Mouse (Mus musculus) testis, adult 2 months (tissue): Measurements from ENCODE around the gene Oaz1. TPM values are rescaled to one million over a fixed set of nuclear protein-coding genes. Genes with fewer than 3 reads are reported as not detected.
A peak's percentile ranks its signal among the peaks of the same experiment; 100 is the strongest.

Experiments used
- H3K27ac ChIP-seq: fragments of 200-500 bp; 2 replicates; pipeline ENCODE4 v1.5.1; 2012; ENCODE audit warnings: low read depth, low read length; ENCODE audit not compliant: control insufficient read depth, insufficient read depth
- H3K27me3 ChIP-seq: fragments of 200-500 bp; 2 replicates; pipeline ENCODE4 v1.6.1; 2012; ENCODE audit warnings: mild to moderate bottlenecking, low read length, moderate library complexity; ENCODE audit not compliant: control insufficient read depth, insufficient read depth
- H3K36me3 ChIP-seq: fragments of 200-500 bp; 2 replicates; pipeline ENCODE4 v1.6.1; 2012; ENCODE audit warnings: mild to moderate bottlenecking, low read length; ENCODE audit not compliant: control insufficient read depth, insufficient read depth
- H3K4me1 ChIP-seq: fragments of 200-500 bp; 2 replicates; pipeline ENCODE4 v1.6.1; 2012; ENCODE audit warnings: low read length; ENCODE audit not compliant: control insufficient read depth, insufficient read depth
- H3K4me3 ChIP-seq: fragments of 200-500 bp; 2 replicates; pipeline ENCODE4 v1.5.1; 2012; ENCODE audit warnings: low read depth, mild to moderate bottlenecking, low read length, moderate library complexity, mixed read lengths; ENCODE audit not compliant: control insufficient read depth
- CTCF ChIP-seq: fragments of 200-500 bp; IDR thresholded peaks from 2 replicates; pipeline ENCODE4 v1.5.1; 2012; ENCODE audit warnings: low read depth, mild to moderate bottlenecking, inconsistent platforms, low read length, moderate library complexity; ENCODE audit not compliant: control insufficient read depth, insufficient read depth, insufficient replicate concordance
- POLR2A ChIP-seq: fragments of 200-500 bp; IDR thresholded peaks from 2 replicates; pipeline ENCODE4 v1.6.1; 2012; ENCODE audit warnings: low read depth, mild to moderate bottlenecking, inconsistent platforms, low read length, moderate library complexity; ENCODE audit not compliant: control insufficient read depth
- polyA plus RNA-seq: library from polyadenylated mRNA; depleted of rRNA; stranded (reverse); fragments of >200 nt; gene quantifications from 2 replicates; pipeline ENCODE4 v1.2.3, GENCODE M21; 2012

Oaz1 gene
- polyA plus RNA-seq, 1 experiment: 275 TPM

GRCm38 (mm10) chr10:80796307-80796848 lies 30.1 kb upstream of the Oaz1 start:
- no peak for TF ChIP-seq POLR2A
- no peak for TF ChIP-seq CTCF
- Histone ChIP-seq H3K4me3 (no peak overlapping the region), H3K27ac (no peak overlapping the region), H3K27me3 (no peaks in the 10 kb centered on the region), H3K36me3 (no peaks in the 10 kb centered on the region; the same call in 1 of the 2 replicates), H3K4me1 (peaks cover 11% of the 10 kb centered on the region)

GRCm38 (mm10) chr10:80797186-80798149 lies 29.0 kb upstream of the Oaz1 start:
- Histone ChIP-seq H3K27ac (peak overlapping the region; percentile 98), H3K4me3 (peak overlapping the region; percentile 95), H3K36me3 (no peaks in the 10 kb centered on the region; the same call in 1 of the 2 replicates), H3K4me1 (peaks cover 11% of the 10 kb centered on the region), H3K27me3 (no peaks in the 10 kb centered on the region)
- TF ChIP-seq POLR2A (no peak; the same call in 1 of the 2 replicates), CTCF (no peak)

- no peaks in the 10 kb centered on the region; the same call in 1 of the 2 replicates for H3K36me3 ChIP-seq
- no peaks in the 10 kb centered on the region for H3K27me3 ChIP-seq
- H3K4me1 ChIP-seq: peaks cover 11% of the 10 kb centered on the region
- peak within 1 kb of the TSS; percentile 95 for H3K4me3 ChIP-seq
- H3K27ac ChIP-seq: peak within 1 kb of the TSS; percentile 98
- peak; percentile 89 for TF ChIP-seq POLR2A
- no peak for TF ChIP-seq CTCF
Observed at GRCm38 (mm10) chr10:80798150-80799006, 28.1 kb upstream of the Oaz1 start, which contains the start of the genes Sf3a2 and Plekhj1. Sf3a2 (plus strand) TSS chr10:80798198. Plekhj1 (minus strand) TSS chr10:80798626.

- TF ChIP-seq CTCF (no peak), POLR2A (no peak)
- H3K27me3 ChIP-seq: no peaks in the 10 kb centered on the region
- H3K36me3 ChIP-seq: no peaks in the 10 kb centered on the region; the same call in 1 of the 2 replicates
- H3K4me1 ChIP-seq: peaks cover 11% of the 10 kb centered on the region
- peak overlapping the region; percentile 98 for H3K27ac ChIP-seq
- peak overlapping the region; percentile 95 for H3K4me3 ChIP-seq
Observed at GRCm38 (mm10) chr10:80799070-80799566, 27.3 kb upstream of the Oaz1 start.

- TF ChIP-seq CTCF (no peak), POLR2A (no peak)
- H3K27ac ChIP-seq: no peak overlapping the region
- H3K27me3 ChIP-seq: no peaks in the 10 kb centered on the region
- no peaks in the 10 kb centered on the region; the same call in 1 of the 2 replicates for H3K36me3 ChIP-seq
- H3K4me3 ChIP-seq: no peak overlapping the region
- peaks cover 29% of the 10 kb centered on the region for H3K4me1 ChIP-seq
Observed at GRCm38 (mm10) chr10:80802204-80802912, 24.1 kb upstream of the Oaz1 start.

GRCm38 (mm10) chr10:80802996-80803395 lies 23.5 kb upstream of the Oaz1 start:
- Histone ChIP-seq H3K36me3 (no peaks in the 10 kb centered on the region; the same call in 1 of the 2 replicates), H3K4me3 (no peak overlapping the region), H3K4me1 (peaks cover 31% of the 10 kb centered on the region), H3K27ac (no peak overlapping the region), H3K27me3 (no peaks in the 10 kb centered on the region)
- TF ChIP-seq CTCF: no peak
- TF ChIP-seq POLR2A: no peak
